Mouse (Mus musculus) CH12F3 (cell line): ENCODE results near the gene Tspan17.

Experiments used
- in situ Hi-C: fragments of 300-500 bp; cut with MboI; formaldehyde crosslinking; loops from 2 replicates; pipeline ENCODE4 v1.14.3; 2020; ENCODE audit warnings: low sequenced_read_pairs

Gene Tspan17

GRCm38 (mm10) chr13:54800206-54800605 lies 11.0 kb downstream of the Tspan17 start:
- in situ Hi-C loops: no loop called here

GRCm38 (mm10) chr13:54803010-54803409 lies 13.8 kb downstream of the Tspan17 start:
- in situ Hi-C loops: no loop called here

- in situ Hi-C loops: no loop called here
Measured at GRCm38 (mm10) chr13:54805134-54805838, 16.1 kb downstream of the Tspan17 start.

GRCm38 (mm10) chr13:54806434-54806976 lies 17.3 kb downstream of the Tspan17 start:
- in situ Hi-C loops: no loop called here

- in situ Hi-C loops: no loop called here
Measured at GRCm38 (mm10) chr13:54808067-54808466, 18.9 kb downstream of the Tspan17 start.

GRCm38 (mm10) chr13:54811476-54811875 lies 22.3 kb downstream of the Tspan17 start:
- in situ Hi-C loops: no loop called here

- in situ Hi-C loops: no loop called here
Measured at GRCm38 (mm10) chr13:54813381-54813780, 24.2 kb downstream of the Tspan17 start.

GRCm38 (mm10) chr13:54818399-54819254 lies 29.4 kb downstream of the Tspan17 start:
- in situ Hi-C loops: no loop called here

GRCm38 (mm10) chr13:54821106-54821505 lies 31.9 kb downstream of the Tspan17 start:
- in situ Hi-C loops: no loop called here

- in situ Hi-C loops: no loop called here
Measured at GRCm38 (mm10) chr13:54821931-54822330, 32.8 kb downstream of the Tspan17 start.

GRCm38 (mm10) chr13:54824111-54824931 lies 35.1 kb downstream of the Tspan17 start:
- in situ Hi-C loops: no loop called here

- in situ Hi-C loops: no loop called here
Measured at GRCm38 (mm10) chr13:54827992-54828391, 38.8 kb downstream of the Tspan17 start.

GRCm38 (mm10) chr13:54828508-54828907 lies 39.3 kb downstream of the Tspan17 start:
- in situ Hi-C loops: no loop called here

GRCm38 (mm10) chr13:54829450-54829849 lies 40.3 kb downstream of the Tspan17 start:
- in situ Hi-C loops: no loop called here

GRCm38 (mm10) chr13:54836351-54837030 lies 47.3 kb downstream of the Tspan17 start:
- in situ Hi-C loops: no loop called here

- in situ Hi-C loops: no loop called here
Measured at GRCm38 (mm10) chr13:54837061-54837460, 47.9 kb downstream of the Tspan17 start.

- in situ Hi-C loops: no loop called here
Measured at GRCm38 (mm10) chr13:54837471-54837889, 48.3 kb downstream of the Tspan17 start.

- in situ Hi-C loops: no loop called here
Measured at GRCm38 (mm10) chr13:54838540-54838939, 49.4 kb downstream of the Tspan17 start.

GRCm38 (mm10) chr13:54839211-54839610 lies 50.0 kb downstream of the Tspan17 start:
- in situ Hi-C loops: no loop called here

GRCm38 (mm10) chr13:54844579-54844978 lies 55.4 kb downstream of the Tspan17 start:
- in situ Hi-C loops: no loop called here
